Mouse (Mus musculus) lung, adult 18-20 months (tissue): ENCODE measurements around the gene Trim7.
"Not testable (repeated sequence)": the region's sequence is repeated elsewhere in the genome, so short reads cannot be mapped to it uniquely, and the experiment has no call there.

Experiments
- DNase-seq, 2 experiments: peaks; one replicate each; pipeline ENCODE4 v3.0.0; 2022; ENCODE audit warnings: mixed read lengths in 2 of 2

Trim7 gene

GRCm38 (mm10) chr11:48852624-48853473, 26.9 kb downstream of the Trim7 start:
- DNase-seq, result no peak

DNA sequence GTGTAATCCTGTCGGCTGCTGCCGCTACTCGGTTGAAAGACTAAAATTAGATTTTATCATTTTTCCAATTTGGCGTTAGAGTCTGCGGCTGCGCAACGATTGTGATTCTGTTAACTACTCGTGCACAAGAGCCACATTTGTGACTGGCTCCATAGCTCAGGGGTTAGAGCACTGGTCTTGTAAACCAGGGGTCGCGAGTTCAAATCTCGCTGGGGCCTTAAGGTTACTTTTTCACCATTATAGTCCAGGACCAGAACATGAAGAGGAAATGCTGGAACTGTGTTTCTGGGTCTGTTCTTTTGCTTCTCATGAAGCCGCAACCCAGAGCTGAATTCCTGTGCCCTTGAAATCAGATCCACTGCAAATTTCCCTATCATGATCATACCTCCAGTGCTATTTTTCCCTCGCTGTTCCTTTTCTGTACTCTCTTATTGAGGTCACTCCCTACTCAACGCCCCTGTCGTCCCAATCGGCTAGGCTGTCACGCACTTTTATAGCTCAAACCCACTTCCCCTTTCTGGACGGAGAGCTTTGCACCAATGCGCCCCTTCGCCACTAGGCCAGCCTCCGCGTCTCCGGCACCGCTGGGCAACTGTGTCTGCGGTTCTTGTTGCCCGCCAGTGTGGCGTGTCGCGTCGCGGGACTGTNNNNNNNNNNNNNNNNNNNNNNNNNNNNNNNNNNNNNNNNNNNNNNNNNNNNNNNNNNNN, 27.7 kb downstream of the Trim7 start:
- peak; percentile 89 for DNase-seq

DNA sequence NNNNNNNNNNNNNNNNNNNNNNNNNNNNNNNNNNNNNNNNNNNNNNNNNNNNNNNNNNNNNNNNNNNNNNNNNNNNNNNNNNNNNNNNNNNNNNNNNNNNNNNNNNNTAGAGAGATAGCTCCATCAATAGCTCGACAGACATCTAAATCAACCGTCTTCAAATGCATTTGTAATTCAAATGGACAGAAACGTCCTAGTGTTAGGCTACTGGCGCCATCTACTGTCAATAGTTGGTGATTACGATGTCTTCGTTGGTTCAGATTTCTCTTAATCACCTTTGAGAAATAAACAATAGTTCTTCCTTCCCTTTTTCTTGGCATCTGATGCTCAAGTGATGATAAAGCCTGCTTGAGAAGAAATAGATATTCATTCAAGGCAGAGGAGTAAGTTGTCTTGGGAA, 33.1 kb downstream of the Trim7 start:
- DNase-seq, result peak in 1 of 2 experiments; percentile 65

- DNase-seq, result no peak
These were observed 36.9 kb downstream of the Trim7 start for GRCm38 (mm10) chr11:48862784-48863319.

- no peak for DNase-seq
These were observed 37.9 kb downstream of the Trim7 start for GRCm38 (mm10) chr11:48863808-48864207.

- no peak for DNase-seq
These were observed 40.5 kb downstream of the Trim7 start for GRCm38 (mm10) chr11:48866481-48866880.

- no peak for DNase-seq
These were observed 43.6 kb downstream of the Trim7 start for GRCm38 (mm10) chr11:48869380-48870110.

- DNase-seq, result no peak
These were observed 44.8 kb downstream of the Trim7 start for GRCm38 (mm10) chr11:48870781-48871180.

DNA sequence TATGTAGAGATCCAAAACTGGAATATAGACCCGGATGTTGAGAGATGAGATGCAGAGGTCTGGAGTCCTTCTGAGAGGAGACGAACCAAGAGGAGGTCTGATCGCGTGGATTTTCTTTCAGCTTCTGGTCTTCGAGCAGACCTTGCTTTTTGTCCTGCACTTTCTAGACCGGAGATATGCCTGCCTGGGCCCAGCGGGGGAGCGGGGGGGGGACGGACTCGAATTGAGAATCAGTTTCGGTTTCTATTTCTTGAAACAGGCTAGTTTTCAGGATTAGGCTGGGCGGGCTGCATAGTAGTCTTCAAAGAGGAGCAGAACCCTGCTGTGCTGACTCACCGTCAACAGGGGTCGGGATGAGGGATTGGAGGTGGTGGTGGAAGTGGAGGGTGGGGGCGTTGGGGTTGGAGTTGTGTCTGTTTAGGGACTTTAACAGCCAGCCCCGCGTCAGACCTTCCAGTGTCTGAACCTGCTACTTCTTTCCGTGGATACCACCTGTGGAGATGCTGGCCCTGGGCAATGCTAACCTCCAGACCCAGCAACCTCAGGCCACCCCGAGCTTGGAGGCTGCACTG, 45.3 kb downstream of the Trim7 start, which contains the start of gene Irgm1:
Gene Irgm1, minus strand, starts transcription at position 483 of the 572 bp plus-strand sequence.
- peak; percentile 73 to 82 for DNase-seq

DNA sequence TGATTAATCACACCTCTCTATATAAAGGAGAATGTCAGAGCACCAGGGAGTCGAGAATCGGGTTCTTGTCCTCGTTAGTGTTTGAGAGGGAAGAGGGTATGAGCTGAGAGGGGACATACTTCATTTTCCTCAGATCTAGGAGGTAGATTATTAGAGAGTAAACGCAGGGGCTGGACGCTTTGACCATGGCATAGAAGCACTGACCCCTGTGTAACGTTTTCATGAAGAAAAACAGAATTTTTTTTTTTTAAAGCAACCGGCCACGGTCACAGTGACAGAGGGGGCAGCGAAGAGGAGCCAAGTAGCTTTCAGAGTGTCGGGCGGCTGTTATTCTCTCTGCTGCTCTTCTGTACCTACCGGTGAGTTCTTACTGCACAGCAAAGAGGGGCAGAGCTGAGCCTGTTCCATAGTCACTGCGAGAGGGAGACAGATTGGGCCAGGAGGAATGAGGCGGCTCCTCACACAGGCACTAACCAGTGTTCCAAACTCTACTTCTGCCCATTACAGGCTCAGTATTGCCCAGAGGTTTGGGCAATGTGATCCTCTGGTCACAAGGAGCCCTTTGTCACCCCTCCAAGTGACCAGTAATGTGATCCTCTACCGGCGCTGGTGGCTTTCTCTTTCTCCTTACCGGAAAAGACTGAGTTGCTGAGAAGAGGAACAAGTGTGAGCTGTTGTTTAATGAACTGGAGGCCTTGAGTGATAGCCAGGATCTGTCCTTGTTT, 46.0 kb downstream of the Trim7 start:
- peak; percentile 61 to 75 for DNase-seq

GRCm38 (mm10) chr11:48872695-48873300, 46.9 kb downstream of the Trim7 start:
- DNase-seq, result no peak

- DNase-seq, result no peak
These were observed 47.8 kb downstream of the Trim7 start for GRCm38 (mm10) chr11:48873591-48874290.

- DNase-seq, result peak in 1 of 2 experiments; percentile 58
These were observed 48.5 kb downstream of the Trim7 start for GRCm38 (mm10) chr11:48874465-48874864.

- DNase-seq, result not testable (repeated sequence)
These were observed 49.5 kb downstream of the Trim7 start for GRCm38 (mm10) chr11:48875343-48875837.

DNA sequence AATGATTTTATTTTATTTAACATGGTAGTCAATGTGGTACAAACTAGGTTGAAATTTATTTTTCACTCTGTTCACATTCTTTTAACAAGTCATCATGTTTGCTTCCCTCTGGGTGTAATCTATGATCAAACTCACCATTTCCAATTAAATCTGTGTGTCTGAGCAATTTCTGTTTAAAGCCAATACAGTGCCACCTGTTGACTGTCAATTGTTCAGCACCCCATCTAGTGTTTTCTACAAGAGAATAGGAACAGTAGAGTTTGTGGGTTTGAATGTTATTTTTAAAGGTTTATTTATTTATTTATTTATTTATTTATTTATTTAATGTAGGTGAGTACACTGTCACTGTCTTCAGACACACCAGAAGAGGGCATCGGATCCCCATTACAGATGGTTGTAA, 50.7 kb downstream of the Trim7 start:
- no peak for DNase-seq

DNA sequence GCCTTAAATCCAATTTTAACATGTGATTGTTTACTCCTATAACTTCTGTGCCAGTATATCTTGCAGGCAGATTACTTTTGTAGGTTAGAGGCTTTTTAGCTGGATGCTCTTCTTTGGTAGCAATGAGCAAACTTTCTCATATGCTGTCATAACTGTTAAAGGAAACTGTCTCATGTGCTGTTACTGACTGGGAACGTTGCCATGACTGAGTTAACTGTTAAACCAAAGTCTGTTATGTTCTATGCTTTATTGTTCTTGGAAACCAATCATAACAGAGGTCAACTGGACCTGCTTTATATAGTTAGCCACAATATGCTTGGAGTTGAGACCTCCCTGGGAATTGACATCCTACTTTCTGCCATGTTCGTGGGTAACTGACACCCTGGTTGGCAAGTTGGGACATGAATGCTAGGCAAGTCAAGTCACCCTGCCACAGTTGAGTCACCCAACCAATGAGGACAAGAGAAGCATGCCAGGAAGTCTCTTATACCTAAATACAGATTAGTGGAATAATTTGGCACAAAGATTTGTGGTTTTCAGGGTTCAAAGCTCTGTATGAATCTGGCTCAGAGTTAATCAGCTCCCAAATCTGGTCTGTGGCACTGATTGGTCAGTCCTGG, 73.0 kb downstream of the Trim7 start:
- DNase-seq, result no peak

GRCm38 (mm10) chr11:48900654-48901566, 75.0 kb downstream of the Trim7 start:
- not testable (repeated sequence) for DNase-seq

GRCm38 (mm10) chr11:48901567-48901930, 75.6 kb downstream of the Trim7 start:
- DNase-seq, result not testable (repeated sequence)
